Mouse (Mus musculus): ENCODE results near the gene Aoc3. TPM values are rescaled to one million over a fixed set of nuclear protein-coding genes. Genes with fewer than 3 reads are reported as not detected.
"Not testable (repeated sequence)": the region's sequence is repeated elsewhere in the genome, so short reads cannot be mapped to it uniquely, and the experiment has no call there.

Aoc3 gene
- polyA plus RNA-seq, 1 experiment, result 0.02 TPM

DNA sequence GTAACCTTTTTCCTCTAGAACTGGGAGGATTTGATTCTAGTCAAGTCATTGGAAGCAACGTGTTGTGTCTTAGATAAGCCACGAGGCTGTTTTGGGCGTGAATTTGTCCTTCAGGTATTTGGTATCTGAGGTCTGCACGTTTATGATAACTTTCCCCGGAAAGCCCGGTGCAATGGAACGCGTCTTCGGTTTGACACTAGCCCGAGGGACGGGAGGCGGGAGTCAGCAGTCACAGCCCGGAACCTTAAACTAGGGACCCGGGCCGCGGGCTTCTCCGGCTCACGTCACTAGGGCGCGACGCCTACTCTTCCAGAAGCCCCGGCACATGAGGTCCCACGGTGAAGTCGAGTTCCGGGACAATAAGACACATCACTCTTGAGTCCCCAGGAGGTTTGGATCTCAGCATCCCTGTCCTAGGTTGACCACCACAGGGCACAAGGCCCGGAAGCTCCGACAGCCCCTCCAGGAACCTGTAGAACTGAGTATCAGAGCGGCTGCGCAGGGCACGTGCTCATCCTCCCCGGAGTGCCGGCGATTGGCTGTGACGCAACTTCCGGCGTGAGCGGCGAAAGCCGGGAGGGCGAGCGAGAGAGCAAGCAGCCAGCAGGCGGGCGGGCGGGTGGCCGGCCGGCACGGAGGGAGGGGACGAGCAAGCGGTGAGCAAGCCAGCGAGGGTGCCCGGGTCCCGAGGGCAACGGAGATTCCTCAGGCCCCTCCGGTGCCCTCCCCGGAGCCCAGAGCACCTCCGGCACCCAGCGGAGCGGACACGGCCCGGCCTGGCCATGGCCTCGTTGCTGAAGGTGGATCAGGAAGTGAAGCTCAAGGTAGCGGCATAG lies 14.5 kb upstream of the Aoc3 start, which contains the start of gene Psme3:
Gene Psme3, plus strand, starts transcription at position 549 of the 836 bp plus-strand sequence.
- Histone ChIP-seq H3K4me3 (peak within 1 kb of the TSS; percentile 95), H3K36me3 (ENCODE audit: control insufficient read depth, insufficient read depth) (peaks cover 19% of the 10 kb centered on the region), H3K79me2 (ENCODE audit: control insufficient read depth, insufficient read depth) (peaks cover 29% of the 10 kb centered on the region), H3ac (ENCODE audit: control insufficient read depth, insufficient read length) (peak within 1 kb of the TSS; percentile 29), H3K4me2 (ENCODE audit: low read depth) (peak within 1 kb of the TSS; percentile 99), H3K27me3 (ENCODE audit: control insufficient read depth, insufficient read depth, insufficient read length) (no peaks in the 10 kb centered on the region)
- TF ChIP-seq USF1 (IDR thresholded peaks at IDR 0.05; ENCODE audit: low read depth), result peak; percentile 86
- no peak for TF ChIP-seq TCF3 (IDR thresholded peaks at IDR 0.05; ENCODE audit: insufficient read length, low read depth)
- TF ChIP-seq MYOD1 (IDR thresholded peaks at IDR 0.05; ENCODE audit: control insufficient read depth in 1 of 3, insufficient read length in 2 of 3, low read depth in 2 of 3), result no peak
- TF ChIP-seq CEBPB (IDR thresholded peaks at IDR 0.05; ENCODE audit: insufficient read depth, poor library complexity, severe bottlenecking), result no peak
- no peak for TF ChIP-seq TCF12 (IDR thresholded peaks at IDR 0.05; ENCODE audit: insufficient read depth, poor library complexity, severe bottlenecking)
- peak; percentile 52 for TF ChIP-seq SRF (IDR thresholded peaks at IDR 0.05; ENCODE audit: control insufficient read depth, insufficient read length, low read depth)
- peak; percentile 98 for TF ChIP-seq POLR2A (IDR thresholded peaks at IDR 0.05; ENCODE audit: insufficient read length, low read depth)
- peak; percentile 66 for TF ChIP-seq E2F4 (IDR thresholded peaks at IDR 0.05; ENCODE audit: insufficient read depth)
- peak; percentile 92 for TF ChIP-seq POLR2AphosphoS2 (IDR thresholded peaks at IDR 0.05; ENCODE audit: insufficient read length, low read depth)
- TF ChIP-seq MAX (IDR thresholded peaks at IDR 0.05; ENCODE audit: low read depth), result peak; percentile 94
- no peak for TF ChIP-seq REST (IDR thresholded peaks at IDR 0.05; ENCODE audit: insufficient read depth, insufficient read length)
- TF ChIP-seq MYOG (IDR thresholded peaks at IDR 0.05; ENCODE audit: control insufficient read depth in 1 of 3, insufficient read depth in 1 of 3, insufficient read length in 2 of 3, low read depth in 2 of 3), result peak in 1 of 3 experiments; percentile 1

DNA sequence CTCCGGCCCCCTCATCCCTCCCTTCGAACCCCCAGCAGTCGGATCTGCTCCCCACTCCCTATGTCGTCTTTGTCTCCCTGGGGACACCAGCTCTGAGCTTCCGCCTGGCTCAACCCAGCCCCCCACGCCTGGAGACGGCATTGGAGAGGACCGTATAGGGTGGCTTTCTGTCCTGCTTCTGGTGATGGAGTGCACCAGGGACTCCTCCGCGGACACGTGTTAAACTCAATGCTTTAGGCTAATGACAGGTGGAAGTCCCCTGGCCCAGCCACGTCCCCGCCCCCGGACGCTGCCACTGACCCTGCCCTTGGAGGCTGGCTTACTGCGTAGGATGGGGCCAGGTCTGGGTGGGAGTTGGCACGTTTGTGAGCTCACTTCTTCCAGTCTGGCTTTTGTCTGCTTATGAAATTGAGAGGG lies 13.9 kb upstream of the Aoc3 start:
- TF ChIP-seq CEBPB (IDR thresholded peaks at IDR 0.05; ENCODE audit: insufficient read depth, poor library complexity, severe bottlenecking) (no peak), MYOD1 (IDR thresholded peaks at IDR 0.05; ENCODE audit: control insufficient read depth in 1 of 3, insufficient read length in 2 of 3, low read depth in 2 of 3) (peak in 2 of 3 experiments; percentile 21 to 27), E2F4 (IDR thresholded peaks at IDR 0.05; ENCODE audit: insufficient read depth) (no peak)
- H3K4me3 ChIP-seq, result peak overlapping the region; percentile 95

DNA sequence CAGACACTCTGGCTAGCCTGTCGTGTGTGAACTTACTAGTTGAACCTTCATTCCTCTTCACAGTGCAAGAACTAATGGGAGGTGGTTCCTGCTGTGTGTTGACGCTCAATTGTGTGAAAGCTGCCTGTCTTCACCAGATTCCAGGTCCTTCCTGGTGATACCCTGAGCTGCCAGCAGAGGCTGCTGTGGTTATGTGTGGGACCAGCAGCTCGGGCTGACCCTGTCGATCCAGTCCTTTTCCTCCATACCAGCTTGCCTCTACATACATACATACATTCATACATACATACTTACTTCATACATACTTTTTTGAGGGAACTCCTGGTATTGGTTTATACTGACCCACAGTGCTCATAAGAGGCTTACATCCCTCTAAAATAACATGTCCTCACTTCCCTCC lies 6.8 kb upstream of the Aoc3 start:
- Histone ChIP-seq H3K79me2 (ENCODE audit: control insufficient read depth, insufficient read depth) (peaks cover 4% of the 10 kb centered on the region), H3ac (ENCODE audit: control insufficient read depth, insufficient read length) (no peak overlapping the region), H3K27me3 (ENCODE audit: control insufficient read depth, insufficient read depth, insufficient read length) (no peaks in the 10 kb centered on the region), H3K4me2 (ENCODE audit: low read depth) (no peak overlapping the region), H3K36me3 (ENCODE audit: control insufficient read depth, insufficient read depth) (peaks cover 54% of the 10 kb centered on the region), H3K4me3 (no peak overlapping the region)
- TF ChIP-seq E2F4 (IDR thresholded peaks at IDR 0.05; ENCODE audit: insufficient read depth) (no peak), POLR2AphosphoS2 (IDR thresholded peaks at IDR 0.05; ENCODE audit: insufficient read length, low read depth) (peak; percentile 4)

More for the DNA sequence above, 13.9 kb upstream of the Aoc3 start:
- peaks cover 29% of the 10 kb centered on the region for H3K79me2 ChIP-seq (ENCODE audit: control insufficient read depth, insufficient read depth)
- peak overlapping the region; percentile 29 for H3ac ChIP-seq (ENCODE audit: control insufficient read depth, insufficient read length)
- peaks cover 25% of the 10 kb centered on the region for H3K36me3 ChIP-seq (ENCODE audit: control insufficient read depth, insufficient read depth)
- H3K27me3 ChIP-seq (ENCODE audit: control insufficient read depth, insufficient read depth, insufficient read length), result no peaks in the 10 kb centered on the region
- H3K4me2 ChIP-seq (ENCODE audit: low read depth), result peak overlapping the region; percentile 89

DNA sequence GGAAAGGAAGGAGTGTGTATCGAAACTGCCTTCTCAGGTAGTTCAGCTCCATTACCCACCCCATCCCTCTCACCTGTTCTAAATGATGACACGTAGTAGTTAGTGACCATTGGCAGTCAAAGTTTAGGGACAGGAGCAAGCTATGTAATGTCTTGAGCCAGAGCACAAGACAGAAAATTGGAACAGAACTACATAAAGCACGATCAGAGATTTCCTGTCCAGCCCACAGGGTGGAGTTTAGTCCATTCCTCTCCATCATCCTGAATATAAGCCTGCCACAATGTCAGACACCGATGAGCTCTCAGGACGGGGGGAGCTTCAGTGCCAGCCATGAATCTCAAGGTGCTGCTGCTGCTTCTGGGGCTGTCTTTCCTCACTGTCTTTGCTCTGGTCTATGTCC lies 5.6 kb upstream of the Aoc3 start, which contains the start of gene Aoc2:
Gene Aoc2, plus strand, starts transcription at position 301 of the 400 bp plus-strand sequence.
- no peak within 1 kb of the TSS for H3ac ChIP-seq (ENCODE audit: control insufficient read depth, insufficient read length)
- H3K4me3 ChIP-seq, result no peak within 1 kb of the TSS
- H3K79me2 ChIP-seq (ENCODE audit: control insufficient read depth, insufficient read depth), result no peaks in the 10 kb centered on the region
- no peak for TF ChIP-seq E2F4 (IDR thresholded peaks at IDR 0.05; ENCODE audit: insufficient read depth)
- TF ChIP-seq POLR2AphosphoS2 (IDR thresholded peaks at IDR 0.05; ENCODE audit: insufficient read length, low read depth), result no peak
- TF ChIP-seq MYOD1 (IDR thresholded peaks at IDR 0.05; ENCODE audit: control insufficient read depth in 1 of 3, insufficient read length in 2 of 3, low read depth in 2 of 3), result no peak
- no peak for TF ChIP-seq TCF12 (IDR thresholded peaks at IDR 0.05; ENCODE audit: insufficient read depth, poor library complexity, severe bottlenecking)
- no peak for TF ChIP-seq SRF (IDR thresholded peaks at IDR 0.05; ENCODE audit: control insufficient read depth, insufficient read length, low read depth)
- no peak for TF ChIP-seq TCF3 (IDR thresholded peaks at IDR 0.05; ENCODE audit: insufficient read length, low read depth)
- no peak for TF ChIP-seq MYOG (IDR thresholded peaks at IDR 0.05; ENCODE audit: control insufficient read depth in 1 of 3, insufficient read depth in 1 of 3, insufficient read length in 2 of 3, low read depth in 2 of 3)
- no peak for TF ChIP-seq USF1 (IDR thresholded peaks at IDR 0.05; ENCODE audit: low read depth)
- TF ChIP-seq CEBPB (IDR thresholded peaks at IDR 0.05; ENCODE audit: insufficient read depth, poor library complexity, severe bottlenecking), result no peak
- TF ChIP-seq REST (IDR thresholded peaks at IDR 0.05; ENCODE audit: insufficient read depth, insufficient read length), result no peak
- no peak for TF ChIP-seq POLR2A (IDR thresholded peaks at IDR 0.05; ENCODE audit: insufficient read length, low read depth)
- no peak for TF ChIP-seq MAX (IDR thresholded peaks at IDR 0.05; ENCODE audit: low read depth)
- H3K4me2 ChIP-seq (ENCODE audit: low read depth), result no peak within 1 kb of the TSS
- peaks cover 47% of the 10 kb centered on the region for H3K36me3 ChIP-seq (ENCODE audit: control insufficient read depth, insufficient read depth)
- no peaks in the 10 kb centered on the region for H3K27me3 ChIP-seq (ENCODE audit: control insufficient read depth, insufficient read depth, insufficient read length)

DNA sequence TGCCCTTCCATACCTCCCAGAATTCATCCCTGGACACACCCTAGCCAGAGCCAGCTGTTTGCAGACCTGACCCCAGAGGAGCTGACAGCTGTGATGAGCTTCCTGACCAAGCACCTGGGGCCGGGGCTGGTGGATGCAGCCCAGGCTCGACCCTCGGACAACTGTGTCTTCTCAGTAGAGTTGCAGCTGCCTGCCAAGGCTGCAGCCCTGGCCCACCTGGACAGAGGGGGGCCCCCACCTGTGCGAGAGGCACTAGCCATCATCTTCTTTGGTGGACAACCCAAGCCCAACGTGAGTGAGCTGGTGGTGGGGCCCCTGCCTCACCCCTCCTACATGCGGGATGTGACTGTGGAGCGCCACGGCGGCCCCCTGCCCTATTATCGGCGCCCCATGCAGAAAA lies 5.2 kb upstream of the Aoc3 start:
- H3K36me3 ChIP-seq (ENCODE audit: control insufficient read depth, insufficient read depth), result peaks cover 42% of the 10 kb centered on the region
- not testable (repeated sequence) for H3ac ChIP-seq (ENCODE audit: control insufficient read depth, insufficient read length); H3K4me3 ChIP-seq; H3K27me3 ChIP-seq (ENCODE audit: control insufficient read depth, insufficient read depth, insufficient read length); H3K4me2 ChIP-seq (ENCODE audit: low read depth); H3K79me2 ChIP-seq (ENCODE audit: control insufficient read depth, insufficient read depth)

All from myocyte (in vitro differentiated cells).